Mouse (Mus musculus): ENCODE results near the gene Mdc1. TPM values are rescaled to one million over a fixed set of nuclear protein-coding genes. Genes with fewer than 3 reads are reported as not detected.

The Mdc1 gene
- polyA plus RNA-seq, 1 experiment from 2014 or later, result 27.2 TPM

- WGBS, result 55% methylated on average over 10 of the region's 10 CpGs
These were observed 24.1 kb upstream of the Mdc1 start for GRCm38 (mm10) chr17:35817226-35817625.

GRCm38 (mm10) chr17:35820111-35820510, 21.2 kb upstream of the Mdc1 start:
- WGBS, result 84% methylated on average over 5 of the region's 5 CpGs
- no peaks in the 10 kb centered on the region for H3K27me3 ChIP-seq (ENCODE audit: control insufficient read depth, insufficient read depth, low read length)
- H3K4me3 ChIP-seq (ENCODE audit: low read depth, low read length), result no peak overlapping the region
- H3K9ac ChIP-seq (ENCODE audit: low read length), result no peak overlapping the region
- DNase-seq (ENCODE audit: low spot score) (no peak), ATAC-seq (replicated peaks; ENCODE audit: low FRiP score) (no peak)
- no peak overlapping the region for H3K4me2 ChIP-seq (ENCODE audit: low read depth, low read length, severe bottlenecking)
- no peaks in the 10 kb centered on the region for H3K36me3 ChIP-seq (ENCODE audit: control insufficient read depth, insufficient read depth, low read length)
- H3K9me3 ChIP-seq (ENCODE audit: control insufficient read depth, low read length), result no peaks in the 10 kb centered on the region
- no peak overlapping the region for H3K27ac ChIP-seq (ENCODE audit: low read depth, low read length)
- H3K4me1 ChIP-seq (replicated peaks; ENCODE audit: control insufficient read depth, insufficient read depth, low read length), result peaks cover 12% of the 10 kb centered on the region; the same call in 1 of the 2 replicates

More at GRCm38 (mm10) chr17:35817226-35817625, 24.1 kb upstream of the Mdc1 start:
- ATAC-seq (replicated peaks; ENCODE audit: low FRiP score) (no peak), DNase-seq (ENCODE audit: low spot score) (peak; percentile 55)
- Histone ChIP-seq H3K36me3 (ENCODE audit: control insufficient read depth, insufficient read depth, low read length) (no peaks in the 10 kb centered on the region), H3K9me3 (ENCODE audit: control insufficient read depth, low read length) (no peaks in the 10 kb centered on the region), H3K27ac (ENCODE audit: low read depth, low read length) (no peak overlapping the region), H3K27me3 (ENCODE audit: control insufficient read depth, insufficient read depth, low read length) (no peaks in the 10 kb centered on the region), H3K4me2 (ENCODE audit: low read depth, low read length, severe bottlenecking) (no peak overlapping the region), H3K9ac (ENCODE audit: low read length) (no peak overlapping the region), H3K4me3 (ENCODE audit: low read depth, low read length) (no peak overlapping the region), H3K4me1 (replicated peaks; ENCODE audit: control insufficient read depth, insufficient read depth, low read length) (peaks cover 6% of the 10 kb centered on the region; the same call in 1 of the 2 replicates)

GRCm38 (mm10) chr17:35821439-35822430, 19.6 kb upstream of the Mdc1 start, which contains the start of gene Ier3:
Gene Ier3 (plus strand): TSS chr17:35821684.
- H3K27ac ChIP-seq (ENCODE audit: low read depth, low read length), result no peak within 1 kb of the TSS
- ATAC-seq (replicated peaks; ENCODE audit: low FRiP score) (peak; percentile 40; the same call in 1 of the 2 replicates), DNase-seq (ENCODE audit: low spot score) (peak; percentile 89)
- no peaks in the 10 kb centered on the region; the same call in 1 of the 2 replicates for H3K36me3 ChIP-seq (ENCODE audit: control insufficient read depth, insufficient read depth, low read length)
- no peaks in the 10 kb centered on the region for H3K9me3 ChIP-seq (ENCODE audit: control insufficient read depth, low read length)
- H3K4me2 ChIP-seq (ENCODE audit: low read depth, low read length, severe bottlenecking), result peak within 1 kb of the TSS; percentile 94
- H3K4me1 ChIP-seq (replicated peaks; ENCODE audit: control insufficient read depth, insufficient read depth, low read length), result peaks cover 12% of the 10 kb centered on the region; the same call in 1 of the 2 replicates
- no peaks in the 10 kb centered on the region for H3K27me3 ChIP-seq (ENCODE audit: control insufficient read depth, insufficient read depth, low read length)
- peak within 1 kb of the TSS; percentile 53 for H3K4me3 ChIP-seq (ENCODE audit: low read depth, low read length)
- under 1% methylated on average over 62 of the region's 62 CpGs for WGBS
- H3K9ac ChIP-seq (ENCODE audit: low read length), result peak within 1 kb of the TSS; percentile 57

- Histone ChIP-seq H3K9ac (ENCODE audit: low read length) (peak overlapping the region; percentile 57), H3K27ac (ENCODE audit: low read depth, low read length) (peak overlapping the region; percentile 18; the same call in 1 of the 2 replicates), H3K27me3 (ENCODE audit: control insufficient read depth, insufficient read depth, low read length) (no peaks in the 10 kb centered on the region), H3K9me3 (ENCODE audit: control insufficient read depth, low read length) (no peaks in the 10 kb centered on the region), H3K4me2 (ENCODE audit: low read depth, low read length, severe bottlenecking) (peak overlapping the region; percentile 94), H3K36me3 (ENCODE audit: control insufficient read depth, insufficient read depth, low read length) (no peaks in the 10 kb centered on the region; the same call in none of the 2 replicates), H3K4me3 (ENCODE audit: low read depth, low read length) (peak overlapping the region; percentile 53), H3K4me1 (replicated peaks; ENCODE audit: control insufficient read depth, insufficient read depth, low read length) (peaks cover 12% of the 10 kb centered on the region; the same call in 1 of the 2 replicates)
- 3% methylated on average over 11 of the region's 11 CpGs for WGBS
- no peak; the same call in none of the 2 replicates for ATAC-seq (replicated peaks; ENCODE audit: low FRiP score)
- no peak for DNase-seq (ENCODE audit: low spot score)
These were observed 18.8 kb upstream of the Mdc1 start for GRCm38 (mm10) chr17:35822564-35822963.

GRCm38 (mm10) chr17:35822964-35823937, 18.1 kb upstream of the Mdc1 start, which contains the start of gene Flot1:
Gene Flot1 (plus strand): TSS chr17:35823230.
- under 1% methylated on average over 43 of the region's 47 CpGs for WGBS
- H3K27ac ChIP-seq (ENCODE audit: low read depth, low read length), result peak within 1 kb of the TSS; percentile 55
- H3K9ac ChIP-seq (ENCODE audit: low read length), result peak within 1 kb of the TSS; percentile 58
- no peaks in the 10 kb centered on the region for H3K9me3 ChIP-seq (ENCODE audit: control insufficient read depth, low read length)
- peak; percentile 96 for DNase-seq (ENCODE audit: low spot score)
- H3K4me2 ChIP-seq (ENCODE audit: low read depth, low read length, severe bottlenecking), result peak within 1 kb of the TSS; percentile 94
- peak; percentile 91 for ATAC-seq (replicated peaks; ENCODE audit: low FRiP score)
- H3K36me3 ChIP-seq (ENCODE audit: control insufficient read depth, insufficient read depth, low read length), result peaks cover 2% of the 10 kb centered on the region
- H3K27me3 ChIP-seq (ENCODE audit: control insufficient read depth, insufficient read depth, low read length), result no peaks in the 10 kb centered on the region
- H3K4me1 ChIP-seq (replicated peaks; ENCODE audit: control insufficient read depth, insufficient read depth, low read length), result peaks cover 12% of the 10 kb centered on the region; the same call in 1 of the 2 replicates
- peak within 1 kb of the TSS; percentile 53 for H3K4me3 ChIP-seq (ENCODE audit: low read depth, low read length)

- Histone ChIP-seq H3K9ac (ENCODE audit: low read length) (no peak overlapping the region), H3K4me1 (replicated peaks; ENCODE audit: control insufficient read depth, insufficient read depth, low read length) (peaks cover 12% of the 10 kb centered on the region; the same call in 1 of the 2 replicates), H3K4me3 (ENCODE audit: low read depth, low read length) (0 out of 2 replicates have a peak overlapping the region, but pooled peaks have one; percentile 53), H3K27ac (ENCODE audit: low read depth, low read length) (no peak overlapping the region), H3K9me3 (ENCODE audit: control insufficient read depth, low read length) (no peaks in the 10 kb centered on the region), H3K36me3 (ENCODE audit: control insufficient read depth, insufficient read depth, low read length) (peaks cover 2% of the 10 kb centered on the region), H3K27me3 (ENCODE audit: control insufficient read depth, insufficient read depth, low read length) (no peaks in the 10 kb centered on the region), H3K4me2 (ENCODE audit: low read depth, low read length, severe bottlenecking) (0 out of 2 replicates have a peak overlapping the region, but pooled peaks have one; percentile 94)
- ATAC-seq (replicated peaks; ENCODE audit: low FRiP score), result no peak
- 63% methylated on average over 7 of the region's 7 CpGs for WGBS
- DNase-seq (ENCODE audit: low spot score), result peak; percentile 57
These were observed 16.9 kb upstream of the Mdc1 start for GRCm38 (mm10) chr17:35824402-35824801.

- no peak overlapping the region for H3K9ac ChIP-seq (ENCODE audit: low read length)
- H3K27ac ChIP-seq (ENCODE audit: low read depth, low read length), result no peak overlapping the region
- H3K36me3 ChIP-seq (ENCODE audit: control insufficient read depth, insufficient read depth, low read length), result peaks cover 2% of the 10 kb centered on the region
- ATAC-seq (replicated peaks; ENCODE audit: low FRiP score) (no peak), DNase-seq (ENCODE audit: low spot score) (no peak)
- peaks cover 16% of the 10 kb centered on the region; the same call in 1 of the 2 replicates for H3K4me1 ChIP-seq (replicated peaks; ENCODE audit: control insufficient read depth, insufficient read depth, low read length)
- H3K9me3 ChIP-seq (ENCODE audit: control insufficient read depth, low read length), result no peaks in the 10 kb centered on the region
- 90% methylated on average over 13 of the region's 13 CpGs for WGBS
- H3K4me2 ChIP-seq (ENCODE audit: low read depth, low read length, severe bottlenecking), result no peak overlapping the region
- H3K27me3 ChIP-seq (ENCODE audit: control insufficient read depth, insufficient read depth, low read length), result no peaks in the 10 kb centered on the region
- H3K4me3 ChIP-seq (ENCODE audit: low read depth, low read length), result no peak overlapping the region
These were observed 16.0 kb upstream of the Mdc1 start for GRCm38 (mm10) chr17:35825109-35825850.

All from forebrain, embryonic 11.5 days (tissue).